Mouse (Mus musculus) macrophage (primary cell): ENCODE results near the gene Ubn1. TPM values are rescaled to one million over a fixed set of nuclear protein-coding genes. Genes with fewer than 3 reads are reported as not detected.
A peak's percentile ranks its signal among the peaks of the same experiment; 100 is the strongest.

Source experiments
- H3K27ac ChIP-seq: fragments of 350-480 bp; formaldehyde crosslinking; 2 replicates; pipeline ENCODE4 v1.9.0; 2021
- H3K36me3 ChIP-seq: fragments of 350-480 bp; formaldehyde crosslinking; 2 replicates; pipeline ENCODE4 v1.9.0; 2021; ENCODE audit errors: inconsistent target
- H3K4me3 ChIP-seq: fragments of 350-480 bp; formaldehyde crosslinking; 2 replicates; pipeline ENCODE4 v1.9.0; 2021; ENCODE audit errors: inconsistent target
- H3K79me2 ChIP-seq: fragments of 350-480 bp; formaldehyde crosslinking; 2 replicates; pipeline ENCODE4 v1.9.0; 2021; ENCODE audit errors: inconsistent target
- WGBS: methylation state at CpG from one replicate; pipeline ENCODE4 v1.1.7; 2026; ENCODE audit warnings: inconsistent platforms; ENCODE audit not compliant: missing documents; 5-methylcytosine and 5-hydroxymethylcytosine counted together
- polyA plus RNA-seq: library from polyadenylated mRNA; stranded (reverse); fragments of 250-400 nt; gene quantifications from 3 replicates; pipeline ENCODE4 v1.2.4, GENCODE M21; 2018; ENCODE audit warnings: inconsistent platforms

The Ubn1 gene
- polyA plus RNA-seq, 1 experiment from 2014 or later: 37.5 TPM

DNA sequence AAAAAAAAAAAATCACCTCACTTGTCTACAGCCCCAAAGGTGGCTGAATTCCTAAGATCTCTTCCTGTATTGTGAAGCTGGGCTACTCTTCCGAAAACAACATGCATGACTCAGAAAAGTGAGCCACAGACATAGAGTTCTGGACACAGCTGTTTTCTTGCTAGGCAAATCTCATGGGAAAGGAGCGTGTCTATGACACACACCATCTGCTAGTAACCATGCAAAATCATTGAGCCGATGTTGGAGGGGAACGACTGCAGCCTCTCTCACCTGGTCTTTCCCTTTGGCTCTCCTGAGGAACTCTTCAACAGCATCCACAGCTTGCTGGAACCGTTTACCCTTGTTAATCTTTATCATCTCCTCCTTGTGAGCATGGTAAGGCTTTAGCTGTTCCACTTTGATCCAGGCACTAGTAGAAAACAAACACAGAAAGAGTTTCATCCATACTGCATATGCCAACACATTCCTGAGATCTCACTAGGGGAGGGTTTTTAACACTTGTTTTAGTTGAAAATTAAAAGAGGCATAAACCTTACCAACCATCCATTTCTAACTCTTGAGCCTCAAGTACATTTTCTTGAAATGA is 13.1 kb upstream of the Ubn1 start:
- peaks cover 95% of the 10 kb centered on the region for H3K36me3 ChIP-seq
- H3K4me3 ChIP-seq: no peak overlapping the region
- WGBS: 93% methylated on average over 5 of the region's 5 CpGs
- H3K27ac ChIP-seq: no peak overlapping the region
- H3K79me2 ChIP-seq: peaks cover 26% of the 10 kb centered on the region; the same call in 1 of the 2 replicates

DNA sequence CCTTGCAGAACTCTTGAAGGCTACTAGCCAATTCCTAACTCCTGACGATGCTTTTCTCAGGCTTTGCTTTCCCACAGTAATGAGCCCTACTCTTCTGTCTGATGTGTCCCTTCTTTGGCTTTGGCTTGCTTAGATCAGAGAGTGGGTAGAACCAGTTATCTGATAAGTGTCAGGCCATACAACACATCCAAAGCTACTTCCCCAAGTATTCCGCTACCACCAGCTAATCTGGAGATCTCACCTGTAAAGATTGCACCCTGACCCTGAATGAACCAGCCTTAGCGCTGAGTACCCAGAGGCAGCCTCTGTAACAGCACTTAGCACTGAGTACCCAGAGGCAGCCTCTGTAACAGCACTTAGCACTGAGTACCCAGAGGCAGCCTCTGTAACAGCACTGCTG is 4.5 kb upstream of the Ubn1 start:
- Histone ChIP-seq H3K27ac (no peak overlapping the region), H3K36me3 (peaks cover 64% of the 10 kb centered on the region), H3K79me2 (peaks cover 78% of the 10 kb centered on the region), H3K4me3 (no peak overlapping the region)
- 94% methylated on average over 3 of the region's 3 CpGs for WGBS

DNA sequence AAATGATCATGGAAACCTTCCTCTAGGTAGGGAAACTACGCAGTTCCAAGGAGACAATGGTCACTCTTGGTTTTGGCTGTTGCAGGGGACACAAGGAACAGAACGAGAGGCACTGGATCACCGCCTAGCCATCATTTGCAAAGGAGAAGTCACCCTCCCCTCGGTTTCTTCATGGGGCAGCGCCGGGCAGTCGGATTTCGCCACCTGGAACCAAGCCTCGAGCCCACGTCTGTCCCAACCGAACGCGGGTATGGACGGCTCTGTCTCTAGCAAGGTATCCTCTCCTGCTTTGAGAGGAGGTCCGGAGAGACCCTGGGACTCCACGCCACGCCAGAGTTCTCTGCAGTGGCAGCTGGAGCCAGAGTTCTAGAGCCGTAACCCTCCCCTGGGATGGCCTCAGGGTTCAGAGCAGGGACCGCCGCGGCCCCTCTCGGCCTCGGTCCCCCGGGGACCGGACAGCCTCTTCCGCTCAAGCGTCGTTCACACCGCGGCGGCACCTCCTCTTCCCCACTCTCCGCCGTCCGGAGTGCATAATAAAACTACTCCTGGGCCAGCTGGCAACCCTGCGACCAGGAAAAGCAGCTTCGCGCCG is 579 bp upstream of the Ubn1 start:
- Histone ChIP-seq H3K4me3 (peak overlapping the region; percentile 96), H3K36me3 (peaks cover 33% of the 10 kb centered on the region)
- 2% methylated on average over 37 of the region's 38 CpGs for WGBS

DNA sequence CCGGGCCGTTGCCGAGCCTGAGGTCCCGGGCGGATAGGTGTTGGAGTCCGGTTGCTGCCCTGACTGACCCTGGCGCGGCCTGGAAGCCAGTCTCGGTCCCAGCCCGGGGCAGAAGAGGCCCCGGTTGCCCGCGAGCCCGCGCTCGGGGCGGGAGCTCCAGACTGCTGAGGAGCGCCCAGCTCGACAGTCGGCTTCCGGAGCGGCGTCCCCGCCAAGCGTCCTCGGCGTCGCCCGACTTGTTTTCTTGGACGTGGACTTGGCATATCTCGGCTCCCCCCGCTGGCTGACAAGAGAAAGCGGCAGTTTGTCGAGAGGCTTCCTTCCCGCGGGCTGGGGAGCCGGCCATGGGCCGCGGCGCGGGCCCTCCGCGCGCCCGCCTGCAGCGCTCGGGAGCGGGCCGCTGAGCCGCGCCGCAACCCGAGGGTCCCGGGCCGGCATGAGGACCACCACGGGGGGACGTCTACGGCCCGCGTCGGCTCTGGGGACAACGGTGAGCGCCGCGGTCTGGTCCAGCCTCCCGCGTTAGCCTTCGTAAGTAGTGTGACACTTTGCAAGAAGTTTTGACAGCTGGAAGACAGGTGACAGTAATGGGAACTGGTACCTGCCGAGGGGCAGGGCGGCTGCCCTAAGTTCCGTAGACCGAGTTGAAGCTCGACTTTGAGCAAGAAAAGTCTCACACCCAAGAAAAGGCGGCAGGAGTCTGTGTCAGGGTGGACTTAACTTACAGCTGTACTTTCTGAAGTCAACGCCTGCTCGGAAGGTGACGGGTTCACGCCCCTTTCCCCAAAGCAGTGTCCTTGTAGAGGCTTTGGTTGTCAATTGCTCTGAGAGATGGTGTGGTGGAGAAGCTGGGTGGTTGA is 624 bp downstream of the Ubn1 start:
- under 1% methylated on average over 78 of the region's 78 CpGs for WGBS
- peaks cover 90% of the 10 kb centered on the region for H3K79me2 ChIP-seq
- peaks cover 25% of the 10 kb centered on the region for H3K36me3 ChIP-seq
- H3K4me3 ChIP-seq: peak overlapping the region; percentile 80
- H3K27ac ChIP-seq: peak overlapping the region; percentile 28; the same call in 1 of the 2 replicates

More for the DNA sequence above, 579 bp upstream of the Ubn1 start:
- peak overlapping the region; percentile 78 for H3K27ac ChIP-seq
- peaks cover 90% of the 10 kb centered on the region for H3K79me2 ChIP-seq

DNA sequence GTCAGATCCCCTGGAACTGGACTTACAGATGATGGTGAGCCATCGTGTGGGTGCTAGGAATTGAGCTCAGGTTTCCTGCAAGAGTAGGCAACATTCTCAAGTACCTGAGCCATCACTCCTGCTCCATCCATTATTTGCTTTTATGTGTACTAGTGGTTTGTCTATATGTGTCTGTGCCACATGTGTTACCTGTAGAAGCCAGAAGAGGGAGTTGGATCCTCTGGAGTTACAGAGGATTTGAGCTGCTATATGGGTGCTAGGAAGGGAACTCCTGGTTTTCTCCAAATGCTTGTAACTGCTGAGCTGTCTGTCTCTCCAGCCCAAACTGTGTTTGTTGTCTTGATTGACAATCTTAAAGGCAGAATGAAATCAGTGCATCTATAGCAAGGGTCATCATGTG is 8.3 kb downstream of the Ubn1 start:
- H3K36me3 ChIP-seq: peaks cover 46% of the 10 kb centered on the region
- WGBS: 92% methylated on average over 1 of the region's 1 CpGs

DNA sequence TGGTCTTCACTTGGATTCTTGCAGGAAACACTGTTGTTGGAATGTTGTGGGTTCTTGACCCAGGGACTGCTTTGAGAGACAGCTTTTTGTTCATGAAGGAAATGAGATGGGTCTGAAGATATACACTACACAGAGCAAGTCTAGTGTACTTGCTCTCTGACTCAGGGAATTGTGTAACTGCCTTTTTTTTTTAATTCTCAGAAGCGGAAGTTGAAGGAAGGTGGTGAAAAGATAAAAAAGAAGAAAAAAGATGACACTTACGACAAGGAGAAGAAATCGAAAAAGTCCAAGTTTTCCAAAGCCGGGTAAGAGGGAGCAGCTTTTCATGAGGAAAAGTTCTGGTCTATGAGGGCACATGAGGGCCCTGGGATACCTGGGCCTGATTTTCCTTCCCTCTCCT is 13.6 kb downstream of the Ubn1 start:
- H3K27ac ChIP-seq: no peak overlapping the region
- 85% methylated on average over 4 of the region's 4 CpGs for WGBS
- peaks cover 32% of the 10 kb centered on the region for H3K79me2 ChIP-seq
- peaks cover 71% of the 10 kb centered on the region for H3K36me3 ChIP-seq
- no peak overlapping the region for H3K4me3 ChIP-seq

More for the DNA sequence above, 8.3 kb downstream of the Ubn1 start:
- Histone ChIP-seq H3K27ac (no peak overlapping the region), H3K4me3 (no peak overlapping the region), H3K79me2 (peaks cover 85% of the 10 kb centered on the region)

DNA sequence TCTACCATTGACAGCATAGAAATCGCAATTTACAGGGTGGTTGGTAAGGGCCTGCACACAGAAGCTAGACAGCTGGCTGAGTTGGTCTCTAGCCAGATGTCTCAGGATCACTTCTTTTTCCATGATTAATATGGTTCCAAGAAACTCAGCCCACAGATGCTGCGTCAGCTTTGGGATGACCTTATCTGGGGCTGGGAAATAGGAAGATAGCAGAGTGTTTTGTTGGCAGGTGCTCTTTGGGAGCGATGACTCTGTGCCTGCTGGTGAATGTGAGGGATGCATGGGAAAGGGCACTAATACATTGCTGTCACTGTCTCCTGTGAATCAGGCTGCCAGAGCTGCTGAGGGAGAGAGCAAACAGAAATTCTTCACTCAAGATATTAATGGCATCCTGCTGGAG is 20.5 kb downstream of the Ubn1 start:
- H3K27ac ChIP-seq: no peak overlapping the region
- 97% methylated on average over 3 of the region's 3 CpGs for WGBS
- H3K4me3 ChIP-seq: no peak overlapping the region
- no peaks in the 10 kb centered on the region for H3K79me2 ChIP-seq
- H3K36me3 ChIP-seq: peaks cover 95% of the 10 kb centered on the region

DNA sequence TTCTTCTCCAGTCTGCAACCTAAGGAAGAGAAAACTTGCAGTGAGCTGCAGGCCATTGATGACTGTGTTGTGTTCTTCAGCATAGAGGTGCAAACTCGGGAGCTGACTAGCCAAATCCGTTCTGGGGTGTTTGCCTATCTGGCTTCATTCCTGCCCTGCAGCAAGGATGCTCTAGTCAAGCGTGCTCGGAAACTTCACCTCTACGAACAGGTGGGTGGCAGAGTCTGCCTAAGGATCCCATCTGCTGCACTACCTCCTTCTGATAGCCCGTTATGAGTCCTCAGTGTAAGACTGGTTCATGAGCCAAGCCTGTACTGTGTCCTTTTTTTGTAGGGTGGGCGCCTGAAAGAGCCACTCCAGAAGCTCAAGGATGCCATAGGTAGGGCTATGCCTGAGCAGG is 22.1 kb downstream of the Ubn1 start:
- Histone ChIP-seq H3K27ac (no peak overlapping the region), H3K79me2 (no peaks in the 10 kb centered on the region; the same call in 1 of the 2 replicates)

DNA sequence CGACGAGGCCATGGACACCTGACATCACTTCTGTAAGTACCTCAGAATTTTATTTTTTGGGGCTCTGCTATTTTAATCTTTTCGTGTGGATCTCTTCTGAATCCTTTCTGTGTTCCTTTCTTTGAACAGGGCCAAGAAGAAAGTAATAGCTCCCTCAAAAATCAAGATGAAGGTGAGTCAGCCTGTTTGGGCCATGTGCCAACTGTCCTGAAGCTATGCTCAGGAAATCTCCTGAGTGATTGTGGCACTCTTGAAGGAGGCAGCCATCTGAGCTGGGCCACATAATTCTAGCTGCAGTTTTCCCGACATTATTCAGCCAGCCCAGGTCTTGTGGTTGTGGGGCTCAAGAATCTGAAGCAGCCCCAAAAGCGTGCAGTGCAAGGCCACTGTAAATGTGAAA is 24.5 kb downstream of the Ubn1 start:
- peaks cover 1% of the 10 kb centered on the region; the same call in 1 of the 2 replicates for H3K79me2 ChIP-seq
- H3K27ac ChIP-seq: no peak overlapping the region
- WGBS: 92% methylated on average over 5 of the region's 5 CpGs
- H3K4me3 ChIP-seq: no peak overlapping the region
- H3K36me3 ChIP-seq: peaks cover 95% of the 10 kb centered on the region

More for the DNA sequence above, 22.1 kb downstream of the Ubn1 start:
- WGBS: 96% methylated on average over 7 of the region's 7 CpGs
- no peak overlapping the region for H3K4me3 ChIP-seq
- H3K36me3 ChIP-seq: peaks cover 96% of the 10 kb centered on the region

DNA sequence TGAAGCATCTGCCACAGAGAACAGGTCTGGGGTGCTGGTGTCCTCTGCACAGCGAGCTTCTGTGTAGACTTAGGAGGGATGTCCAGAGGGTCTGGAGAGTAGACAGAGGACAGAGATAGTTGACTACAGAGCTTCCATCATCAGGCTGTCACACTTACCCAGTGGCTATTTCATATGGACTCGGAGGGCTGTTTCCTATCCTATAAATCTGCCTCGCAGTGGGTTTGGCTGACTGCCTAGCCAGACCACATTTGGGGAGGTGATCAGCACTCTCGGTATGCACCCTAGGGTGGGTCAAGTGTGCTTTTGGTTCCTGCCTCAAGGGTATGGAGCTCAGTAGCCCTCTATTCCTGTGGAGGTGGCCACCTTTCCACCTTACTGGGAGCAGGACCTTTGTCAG is 35.3 kb downstream of the Ubn1 start:
- WGBS: 26% methylated on average over 4 of the region's 4 CpGs
- Histone ChIP-seq H3K79me2 (0 out of 2 replicates have a peak, but pooled peaks cover under 1% of the 10 kb centered on the region), H3K4me3 (no peak overlapping the region), H3K36me3 (peaks cover 66% of the 10 kb centered on the region), H3K27ac (no peak overlapping the region)

DNA sequence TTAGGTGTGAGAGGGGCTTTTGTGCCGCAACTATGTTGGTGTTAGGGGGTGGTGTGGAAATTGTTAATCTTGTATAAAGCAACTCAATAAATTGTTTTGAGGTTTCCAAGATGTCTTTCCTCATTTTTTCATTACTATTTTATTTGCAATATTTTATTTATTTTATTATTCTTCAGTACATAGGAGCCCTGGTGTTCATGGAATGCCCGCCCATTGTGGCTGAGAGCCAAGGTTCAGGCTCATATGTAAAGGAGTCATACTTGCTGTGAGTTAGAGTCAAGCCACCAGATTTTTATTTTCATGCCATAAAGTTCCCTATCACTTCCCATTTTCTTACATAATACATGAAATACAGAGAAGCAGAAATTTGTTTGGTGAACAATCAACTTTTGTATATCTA is 36.3 kb downstream of the Ubn1 start:
- Histone ChIP-seq H3K4me3 (no peak overlapping the region), H3K27ac (no peak overlapping the region), H3K36me3 (peaks cover 61% of the 10 kb centered on the region), H3K79me2 (no peaks in the 10 kb centered on the region)
- WGBS: 94% methylated on average over 2 of the region's 2 CpGs

DNA sequence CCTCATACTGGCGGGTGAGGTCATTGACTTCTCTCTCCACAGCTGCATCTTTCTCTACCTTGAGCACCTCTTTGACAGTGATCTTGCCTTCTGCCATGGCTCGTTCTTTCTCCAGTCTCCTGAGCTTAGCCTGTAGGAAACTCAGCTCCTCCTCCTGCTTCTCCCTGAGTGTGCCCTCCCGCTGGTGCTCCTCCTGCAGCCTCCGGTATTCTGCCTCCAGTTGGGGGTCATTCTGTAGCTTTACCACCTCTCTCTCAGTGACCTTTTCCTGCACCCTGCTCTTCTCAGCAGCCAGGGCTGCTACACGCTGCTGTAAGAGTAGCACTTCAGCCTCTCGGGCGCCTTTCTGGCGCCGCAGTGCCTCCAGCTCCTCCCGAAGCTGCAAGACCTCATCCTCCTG is 39.2 kb downstream of the Ubn1 start:
- WGBS: 87% methylated on average over 10 of the region's 10 CpGs
- Histone ChIP-seq H3K27ac (no peak overlapping the region), H3K36me3 (peaks cover 32% of the 10 kb centered on the region), H3K4me3 (no peak overlapping the region), H3K79me2 (no peaks in the 10 kb centered on the region)

DNA sequence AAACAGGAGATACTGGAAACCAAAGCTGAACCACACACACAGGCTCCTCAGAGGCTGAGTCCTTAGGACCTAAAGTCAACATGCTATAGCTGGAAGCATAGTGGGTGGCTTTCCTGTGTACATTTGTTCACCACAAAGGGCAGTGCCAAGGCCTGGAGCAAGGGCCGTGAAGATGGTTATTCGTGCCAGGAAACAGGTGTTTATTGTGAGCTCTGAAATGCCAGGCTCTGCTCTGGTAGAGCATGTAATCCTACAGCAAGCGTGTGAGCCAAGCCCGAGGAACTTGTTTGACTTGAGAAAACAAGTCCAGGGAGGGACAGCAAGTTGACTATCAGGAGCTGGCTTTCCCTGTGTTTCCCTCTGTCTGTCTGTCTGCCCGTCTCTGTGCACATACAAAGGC is 43.4 kb downstream of the Ubn1 start:
- Histone ChIP-seq H3K79me2 (no peaks in the 10 kb centered on the region), H3K4me3 (no peak overlapping the region), H3K36me3 (no peaks in the 10 kb centered on the region), H3K27ac (no peak overlapping the region)
- WGBS: 83% methylated on average over 5 of the region's 5 CpGs

DNA sequence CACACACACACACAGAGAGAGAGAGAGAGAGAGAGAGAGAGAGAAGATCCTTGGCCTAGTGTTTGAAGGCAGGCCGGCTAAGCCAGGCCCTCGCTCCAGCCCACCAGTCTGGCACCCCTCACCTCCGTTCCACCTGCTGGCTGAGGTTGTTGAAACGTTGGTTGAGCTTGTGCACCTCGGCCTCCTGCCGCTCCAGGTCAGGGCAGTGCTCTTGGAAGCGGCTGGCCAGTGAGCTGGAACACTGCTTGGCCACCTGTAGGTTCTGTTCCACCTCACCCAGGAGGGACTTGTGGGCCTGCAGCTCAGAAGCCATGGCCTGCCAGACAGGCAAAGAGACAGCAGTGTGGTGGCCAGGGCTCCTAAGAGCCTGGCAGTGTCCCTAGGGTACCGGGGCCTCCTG is 46.6 kb downstream of the Ubn1 start:
- WGBS: 90% methylated on average over 7 of the region's 8 CpGs
- H3K36me3 ChIP-seq: no peaks in the 10 kb centered on the region
- no peak overlapping the region for H3K4me3 ChIP-seq
- H3K79me2 ChIP-seq: no peaks in the 10 kb centered on the region
- no peak overlapping the region for H3K27ac ChIP-seq

DNA sequence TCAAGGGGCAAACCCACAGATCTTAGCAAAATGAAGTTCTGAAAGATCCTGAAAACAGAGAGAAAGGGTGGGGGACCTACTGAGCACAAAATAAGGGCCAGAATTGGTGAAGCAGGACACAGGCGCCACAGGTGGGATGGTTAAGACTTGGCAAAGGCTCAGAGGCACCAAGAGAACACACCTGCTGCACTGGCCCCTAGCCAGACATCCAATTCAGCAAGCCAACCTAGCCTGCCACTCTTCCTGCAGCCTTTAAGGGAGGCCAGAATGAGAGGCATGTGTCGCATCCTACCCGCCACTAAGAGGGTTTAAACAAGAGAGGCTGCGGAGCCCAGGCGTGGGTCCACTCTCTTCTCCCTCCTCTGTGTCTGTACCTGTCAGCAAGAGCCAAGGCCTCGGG is 51.1 kb downstream of the Ubn1 start:
- 85% methylated on average over 6 of the region's 6 CpGs for WGBS
- H3K79me2 ChIP-seq: no peaks in the 10 kb centered on the region
- no peak overlapping the region for H3K4me3 ChIP-seq
- no peak overlapping the region for H3K27ac ChIP-seq
- no peaks in the 10 kb centered on the region for H3K36me3 ChIP-seq
